Mouse (Mus musculus): ENCODE data around the gene Cpne7. TPM values are rescaled to one million over a fixed set of nuclear protein-coding genes. Genes with fewer than 3 reads are reported as not detected.

Cpne7 gene
- polyA plus RNA-seq, 2 experiments = 0.50 to 3.0 TPM

DNA sequence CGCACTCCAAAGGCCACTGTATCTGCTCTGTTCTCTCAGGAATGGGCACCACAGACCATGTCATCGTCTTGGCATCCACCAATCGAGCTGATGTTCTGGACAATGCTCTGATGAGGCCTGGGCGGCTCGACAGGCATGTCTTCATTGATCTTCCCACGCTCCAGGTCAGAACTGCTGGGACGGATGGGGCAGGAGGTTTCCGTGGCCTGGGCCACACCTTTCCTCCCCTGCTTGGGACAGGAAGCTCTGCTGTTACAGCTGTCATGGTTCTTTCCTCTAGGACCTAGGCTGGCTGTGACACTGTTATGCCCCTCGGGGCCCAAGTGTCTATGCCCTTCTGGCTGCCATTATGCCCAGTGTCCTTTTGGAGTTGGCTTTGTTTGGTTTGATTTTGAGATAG lies 29.9 kb upstream of the Cpne7 start:
- Histone ChIP-seq H3K27ac (replicated peaks; ENCODE audit: low read depth, low read length) (no peak overlapping the region), H3K27me3 (ENCODE audit: control insufficient read depth, insufficient read depth, low read length) (no peaks in the 10 kb centered on the region), H3K36me3 (ENCODE audit: control insufficient read depth, insufficient read depth, low read length) (peaks cover 95% of the 10 kb centered on the region), H3K4me2 (replicated peaks; ENCODE audit: low read depth, low read length, severe bottlenecking) (no peak overlapping the region), H3K4me3 (replicated peaks; ENCODE audit: low read length) (no peak overlapping the region), H3K9ac (ENCODE audit: low read depth, low read length, severe bottlenecking) (no peak overlapping the region), H3K9me3 (ENCODE audit: control insufficient read depth, low read length) (no peaks in the 10 kb centered on the region), H3K4me1 (ENCODE audit: control insufficient read depth, insufficient read depth, low read length) (no peaks in the 10 kb centered on the region)
- DNase-seq (ENCODE audit: low spot score) (no peak), ATAC-seq (ENCODE audit: low FRiP score, low read depth) (no peak)
- no peak for TF ChIP-seq POLR2A (IDR thresholded peaks at IDR 0.05; ENCODE audit: borderline replicate concordance, extremely low read depth, insufficient read depth, insufficient read length)
- 95% methylated on average over 9 of the region's 9 CpGs for WGBS

DNA sequence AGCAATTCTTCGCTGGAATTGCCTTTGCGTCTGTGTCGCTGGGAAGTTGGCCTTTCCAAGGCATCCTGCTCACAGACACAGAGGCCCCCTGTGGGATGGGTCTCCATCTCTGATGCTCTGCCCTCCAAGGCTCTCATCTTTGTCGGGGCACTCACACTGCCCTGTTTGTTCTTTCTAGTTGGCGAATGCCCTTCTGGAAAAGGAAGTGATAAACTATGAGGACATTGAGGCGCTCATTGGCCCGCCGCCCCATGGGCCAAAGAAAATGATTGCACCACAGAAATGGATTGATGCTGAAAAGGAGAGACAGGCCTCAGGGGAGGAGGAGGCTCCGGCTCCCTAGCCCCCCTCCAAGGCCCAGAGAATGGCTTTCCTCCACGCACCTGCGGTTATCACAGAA lies 20.0 kb upstream of the Cpne7 start:
- Histone ChIP-seq H3K4me1 (ENCODE audit: control insufficient read depth, insufficient read depth, low read length) (peaks cover 5% of the 10 kb centered on the region; the same call in 1 of the 2 replicates), H3K9ac (ENCODE audit: low read depth, low read length, severe bottlenecking) (no peak overlapping the region), H3K9me3 (ENCODE audit: control insufficient read depth, low read length) (no peaks in the 10 kb centered on the region), H3K4me2 (replicated peaks; ENCODE audit: low read depth, low read length, severe bottlenecking) (no peak overlapping the region), H3K27me3 (ENCODE audit: control insufficient read depth, insufficient read depth, low read length) (no peaks in the 10 kb centered on the region), H3K36me3 (ENCODE audit: control insufficient read depth, insufficient read depth, low read length) (peaks cover 47% of the 10 kb centered on the region), H3K27ac (replicated peaks; ENCODE audit: low read depth, low read length) (no peak overlapping the region), H3K4me3 (replicated peaks; ENCODE audit: low read length) (no peak overlapping the region)
- DNase-seq (ENCODE audit: low spot score) (no peak), ATAC-seq (ENCODE audit: low FRiP score, low read depth) (no peak)
- 89% methylated on average over 11 of the region's 11 CpGs for whole genome bisulfite sequencing
- TF ChIP-seq POLR2A (IDR thresholded peaks at IDR 0.05; ENCODE audit: borderline replicate concordance, extremely low read depth, insufficient read depth, insufficient read length) = no peak

DNA sequence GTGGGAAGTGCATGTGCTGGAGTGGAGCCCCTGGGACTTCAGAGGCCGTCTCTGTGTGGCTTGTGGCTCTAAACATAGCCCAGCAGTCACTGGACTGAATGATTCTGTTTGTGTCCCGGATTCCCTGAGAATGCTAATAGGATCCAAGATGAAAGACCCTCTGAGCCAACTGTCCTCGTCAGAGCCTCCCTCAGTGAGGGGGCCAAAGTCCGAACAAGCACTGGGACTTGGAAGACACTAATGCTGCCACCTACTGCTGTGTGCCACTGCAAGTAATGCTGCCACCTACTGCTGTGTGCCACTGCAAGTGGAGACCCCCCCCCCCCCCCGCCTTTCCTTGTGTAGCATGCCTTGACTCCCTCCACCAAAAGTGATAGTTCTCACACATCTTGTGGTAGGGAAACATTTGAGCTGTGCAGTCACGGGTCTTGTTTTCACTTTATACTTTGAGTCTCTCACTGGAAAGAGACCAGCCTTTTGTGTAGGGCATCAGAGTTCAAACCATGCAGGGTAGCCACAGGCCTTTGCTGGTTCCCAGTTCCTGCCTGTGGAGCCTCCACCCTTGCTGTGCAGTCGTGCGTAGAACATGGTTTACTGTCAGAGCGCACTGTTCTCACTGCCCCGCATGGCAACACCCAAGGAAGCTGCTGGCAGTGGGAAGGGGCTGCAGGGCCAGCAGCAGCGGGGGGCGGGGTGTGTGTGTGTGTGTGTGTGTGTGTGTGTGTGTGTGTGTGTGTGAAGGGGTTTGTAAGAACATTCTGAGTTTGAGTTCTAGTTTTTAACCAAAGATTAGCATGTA lies 19.2 kb upstream of the Cpne7 start:
- TF ChIP-seq POLR2A (IDR thresholded peaks at IDR 0.05; ENCODE audit: borderline replicate concordance, extremely low read depth, insufficient read depth, insufficient read length) = no peak
- ATAC-seq (ENCODE audit: low FRiP score, low read depth) (no peak), DNase-seq (ENCODE audit: low spot score) (no peak)
- Histone ChIP-seq H3K9me3 (ENCODE audit: control insufficient read depth, low read length) (no peaks in the 10 kb centered on the region), H3K27ac (replicated peaks; ENCODE audit: low read depth, low read length) (no peak overlapping the region), H3K4me3 (replicated peaks; ENCODE audit: low read length) (no peak overlapping the region), H3K4me2 (replicated peaks; ENCODE audit: low read depth, low read length, severe bottlenecking) (no peak overlapping the region), H3K27me3 (ENCODE audit: control insufficient read depth, insufficient read depth, low read length) (no peaks in the 10 kb centered on the region), H3K4me1 (ENCODE audit: control insufficient read depth, insufficient read depth, low read length) (peaks cover 5% of the 10 kb centered on the region; the same call in 1 of the 2 replicates), H3K36me3 (ENCODE audit: control insufficient read depth, insufficient read depth, low read length) (peaks cover 43% of the 10 kb centered on the region), H3K9ac (ENCODE audit: low read depth, low read length, severe bottlenecking) (no peak overlapping the region)
- WGBS = 79% methylated on average over 12 of the region's 12 CpGs

DNA sequence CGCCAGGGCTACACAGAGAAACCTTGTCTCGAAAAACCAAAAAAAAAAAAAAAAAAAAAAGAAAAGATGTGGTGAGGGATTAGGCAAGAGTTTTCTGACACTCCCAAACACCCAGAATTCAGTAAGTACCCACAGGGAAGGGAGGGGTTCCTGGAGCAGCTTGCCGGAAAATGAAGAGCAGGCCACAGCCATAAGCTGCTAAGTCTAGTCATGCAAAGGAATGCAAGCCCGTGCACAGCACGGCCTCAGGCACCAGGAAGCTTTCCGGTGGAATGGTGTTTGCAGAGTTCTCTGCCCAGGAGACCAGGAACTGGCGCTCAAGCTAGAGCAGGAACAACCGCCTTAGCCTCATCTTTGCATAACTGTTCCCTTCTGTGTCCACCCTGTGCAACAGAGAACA lies 16.9 kb upstream of the Cpne7 start:
- Histone ChIP-seq H3K27me3 (ENCODE audit: control insufficient read depth, insufficient read depth, low read length) (no peaks in the 10 kb centered on the region), H3K36me3 (ENCODE audit: control insufficient read depth, insufficient read depth, low read length) (peaks cover 43% of the 10 kb centered on the region), H3K4me1 (ENCODE audit: control insufficient read depth, insufficient read depth, low read length) (peaks cover 12% of the 10 kb centered on the region; the same call in 1 of the 2 replicates), H3K4me2 (replicated peaks; ENCODE audit: low read depth, low read length, severe bottlenecking) (no peak overlapping the region), H3K4me3 (replicated peaks; ENCODE audit: low read length) (no peak overlapping the region), H3K27ac (replicated peaks; ENCODE audit: low read depth, low read length) (peak overlapping the region; percentile 10; the same call in 1 of the 2 replicates), H3K9me3 (ENCODE audit: control insufficient read depth, low read length) (no peaks in the 10 kb centered on the region), H3K9ac (ENCODE audit: low read depth, low read length, severe bottlenecking) (no peak overlapping the region)
- WGBS = 37% methylated on average over 8 of the region's 8 CpGs
- DNase-seq (ENCODE audit: low spot score) = peak; percentile 33
- no peak for TF ChIP-seq POLR2A (IDR thresholded peaks at IDR 0.05; ENCODE audit: borderline replicate concordance, extremely low read depth, insufficient read depth, insufficient read length)
- no peak for ATAC-seq (ENCODE audit: low FRiP score, low read depth)

DNA sequence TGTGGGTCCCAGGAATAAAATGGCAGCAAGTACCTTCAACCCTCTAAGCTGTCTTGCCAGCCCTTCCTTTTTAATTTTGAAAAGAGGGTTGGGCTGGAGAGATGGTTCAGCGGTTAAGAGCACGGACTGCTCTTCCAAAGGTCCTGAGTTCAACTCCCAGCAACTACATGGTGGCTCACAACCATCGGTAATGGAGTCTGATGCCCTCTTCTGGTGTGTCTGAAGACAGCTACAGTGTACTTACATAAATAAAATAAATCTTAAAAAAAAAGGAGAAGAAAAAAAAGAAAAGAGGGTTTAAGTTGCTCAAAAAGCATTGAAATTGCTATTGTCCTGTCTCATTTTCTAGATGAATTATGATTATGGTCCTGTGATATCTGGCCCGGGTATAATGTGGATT lies 15.9 kb upstream of the Cpne7 start:
- peaks cover 12% of the 10 kb centered on the region; the same call in 1 of the 2 replicates for H3K4me1 ChIP-seq (ENCODE audit: control insufficient read depth, insufficient read depth, low read length)
- H3K9me3 ChIP-seq (ENCODE audit: control insufficient read depth, low read length) = no peaks in the 10 kb centered on the region
- peak overlapping the region; percentile 93; the same call in 1 of the 2 replicates for H3K9ac ChIP-seq (ENCODE audit: low read depth, low read length, severe bottlenecking)
- peaks cover 46% of the 10 kb centered on the region for H3K36me3 ChIP-seq (ENCODE audit: control insufficient read depth, insufficient read depth, low read length)
- no peak for DNase-seq (ENCODE audit: low spot score)
- peak overlapping the region; percentile 75; the same call in 1 of the 2 replicates for H3K4me2 ChIP-seq (replicated peaks; ENCODE audit: low read depth, low read length, severe bottlenecking)
- H3K27ac ChIP-seq (replicated peaks; ENCODE audit: low read depth, low read length) = no peak overlapping the region
- ATAC-seq (ENCODE audit: low FRiP score, low read depth) = no peak
- WGBS = 69% methylated on average over 4 of the region's 4 CpGs
- TF ChIP-seq POLR2A (IDR thresholded peaks at IDR 0.05; ENCODE audit: borderline replicate concordance, extremely low read depth, insufficient read depth, insufficient read length) = no peak
- H3K4me3 ChIP-seq (replicated peaks; ENCODE audit: low read length) = peak overlapping the region; percentile 79; the same call in 1 of the 2 replicates
- H3K27me3 ChIP-seq (ENCODE audit: control insufficient read depth, insufficient read depth, low read length) = no peaks in the 10 kb centered on the region

Measured in limb, embryonic 14.5 days (tissue).